Mouse (Mus musculus): ENCODE measurements around the gene Cdipt. TPM values are rescaled to one million over a fixed set of nuclear protein-coding genes. Genes with fewer than 3 reads are reported as not detected.

Cdipt gene
- 10 to 100 TPM; 43.2 to 45.2 TPM for total RNA-seq (2021)
- long read RNA-seq, experiment 1, transcript Cdipt-201 (6 exons, 1,974 nt), result major isoform, 44 of 57 reads
- long read RNA-seq, experiment 1, partial matches to known transcripts, result 12 of 57 reads
- long read RNA-seq, experiment 1, other reads (novel, unspliced or antisense), result 1 of 57 reads
- long read RNA-seq, experiment 2, transcript Cdipt-201 (6 exons, 1,974 nt), result major isoform, 30 of 39 reads
- long read RNA-seq, experiment 2, partial matches to known transcripts, result 1 of 39 reads
- long read RNA-seq, experiment 2, other reads (novel, unspliced or antisense), result 8 of 39 reads

- no peak for DNase-seq
These were observed at the start of gene Cdipt for GRCm38 (mm10) chr7:126975893-126975949. Cdipt (plus strand) TSS chr7:126975914.

GRCm38 (mm10) chr7:126926299-126926698, 49.4 kb upstream of the Cdipt start:
- no peak for DNase-seq

GRCm38 (mm10) chr7:126928384-126929037, 47.2 kb upstream of the Cdipt start, which contains the start of gene Kctd13:
Kctd13 (plus strand) TSS chr7:126928879.
- peak; percentile 94 to 96 for DNase-seq

DNA sequence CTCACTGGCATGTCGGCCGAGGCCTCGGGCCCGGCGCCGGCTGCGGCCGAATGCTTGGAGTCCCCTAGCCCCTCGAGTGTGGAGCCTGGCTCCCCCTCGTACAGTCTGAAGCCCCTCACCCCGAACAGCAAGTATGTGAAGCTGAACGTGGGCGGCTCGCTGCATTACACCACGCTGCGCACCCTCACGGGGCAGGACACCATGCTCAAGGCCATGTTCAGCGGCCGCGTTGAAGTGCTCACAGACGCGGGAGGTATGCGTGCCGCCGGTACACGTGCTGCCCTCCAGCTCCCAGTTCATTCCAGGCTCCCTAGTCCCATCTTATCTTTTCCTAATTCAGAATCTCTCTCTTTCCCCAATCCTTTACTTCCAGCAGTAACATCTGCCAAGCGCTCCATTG, 46.7 kb upstream of the Cdipt start:
- no peak for DNase-seq

- DNase-seq, result no peak
These were observed 43.1 kb upstream of the Cdipt start for GRCm38 (mm10) chr7:126932652-126933051.

- no peak for DNase-seq
These were observed 34.5 kb upstream of the Cdipt start for GRCm38 (mm10) chr7:126941171-126941570.

- no peak for DNase-seq
These were observed 33.9 kb upstream of the Cdipt start for GRCm38 (mm10) chr7:126941801-126942200.

- DNase-seq, result peak; percentile 18 to 37
These were observed 29.2 kb upstream of the Cdipt start for GRCm38 (mm10) chr7:126946530-126946929.

DNA sequence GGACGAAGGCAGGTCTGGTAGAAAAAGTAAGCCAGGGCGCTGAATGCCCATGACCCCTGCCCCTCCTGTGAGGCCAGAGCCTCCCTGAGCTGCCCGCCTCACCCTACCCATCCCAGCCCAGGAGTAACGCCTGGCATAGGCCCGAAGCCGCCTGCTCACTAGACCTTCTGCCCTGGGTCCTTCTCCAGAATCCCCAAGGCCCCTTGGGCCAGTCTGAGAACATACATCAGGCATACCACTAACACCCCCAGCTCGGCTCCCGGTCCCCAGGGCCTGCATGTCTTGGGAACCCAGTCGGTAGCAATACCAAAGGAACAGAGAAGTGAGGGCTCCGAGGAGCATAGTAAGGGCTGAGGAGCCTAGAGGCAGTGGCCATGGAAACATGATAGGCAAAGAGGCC, 27.1 kb upstream of the Cdipt start:
- DNase-seq, result no peak

GRCm38 (mm10) chr7:126949403-126949792, 26.3 kb upstream of the Cdipt start, which contains the start of gene Asphd1:
Asphd1 (minus strand) TSS chr7:126949582.
- no peak for DNase-seq

DNA sequence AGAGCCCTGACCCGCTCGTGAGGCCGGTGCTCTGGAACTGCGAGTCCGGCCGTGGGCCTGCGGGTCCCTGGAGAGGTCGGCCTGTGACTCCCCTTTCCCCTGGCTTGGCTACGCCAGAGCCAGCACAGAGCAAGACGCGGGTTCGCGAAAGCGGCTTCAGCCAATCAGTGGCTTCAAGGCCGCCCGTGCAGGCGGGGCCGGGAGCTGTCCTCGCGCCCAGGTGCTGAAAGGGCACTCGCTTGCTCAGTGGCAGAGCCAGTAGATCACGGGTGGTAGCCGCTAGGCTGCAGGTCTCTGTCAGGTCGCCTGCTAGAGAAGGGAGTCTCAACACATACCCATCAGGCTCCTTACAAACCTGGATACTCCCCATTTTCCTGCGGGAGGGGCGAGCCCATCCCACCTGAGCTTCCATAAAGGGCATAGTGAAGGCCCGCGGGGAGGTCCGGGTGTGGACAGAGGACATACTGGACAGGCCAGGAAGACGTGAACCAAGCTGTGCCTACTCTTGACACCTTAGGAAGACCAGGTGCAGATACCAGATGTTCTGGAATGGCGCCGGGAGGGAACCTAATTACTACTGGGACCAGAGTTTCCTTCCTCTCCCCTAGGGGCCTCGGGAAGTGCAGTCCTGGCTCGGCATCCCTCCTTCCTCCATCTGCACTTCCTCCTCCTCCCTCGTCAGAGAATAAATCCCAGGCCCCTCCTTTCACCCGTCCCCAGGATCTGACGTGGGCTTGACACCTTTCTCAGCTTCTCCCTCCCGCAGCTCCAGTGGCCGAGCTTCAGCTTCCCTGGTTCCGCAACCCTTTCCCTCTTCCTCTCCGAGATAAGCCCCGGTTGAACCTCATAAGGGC, 25.7 kb upstream of the Cdipt start, which contains the start of gene Sez6l2:
Gene Sez6l2, plus strand, starts transcription at position 771 of the 854 bp plus-strand sequence.
- DNase-seq, result peak; percentile 79 to 91

- no peak for DNase-seq
These were observed 24.8 kb upstream of the Cdipt start for GRCm38 (mm10) chr7:126950647-126951615.

DNA sequence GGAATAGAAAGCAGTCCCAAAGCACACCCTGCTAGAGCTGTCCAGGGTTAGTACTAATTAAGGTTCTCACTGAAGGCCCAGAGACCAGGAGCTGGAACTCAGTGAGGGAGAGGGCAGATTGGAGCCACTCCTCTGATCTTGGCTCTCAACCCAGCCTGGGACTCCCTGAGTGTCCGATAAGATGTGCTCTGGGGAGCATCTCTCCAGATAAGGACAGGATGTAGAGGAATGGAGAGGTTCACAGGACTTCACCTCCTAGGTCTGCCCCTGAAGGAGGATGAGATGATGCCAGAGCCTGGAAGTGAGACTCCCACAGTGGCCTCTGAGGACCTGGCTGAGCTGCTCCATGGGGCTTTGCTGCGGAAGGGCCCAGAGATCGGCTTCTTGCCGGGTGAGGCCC, 24.0 kb upstream of the Cdipt start:
- no peak for DNase-seq

- DNase-seq, result no peak
These were observed 23.1 kb upstream of the Cdipt start for GRCm38 (mm10) chr7:126952646-126953045.

DNA sequence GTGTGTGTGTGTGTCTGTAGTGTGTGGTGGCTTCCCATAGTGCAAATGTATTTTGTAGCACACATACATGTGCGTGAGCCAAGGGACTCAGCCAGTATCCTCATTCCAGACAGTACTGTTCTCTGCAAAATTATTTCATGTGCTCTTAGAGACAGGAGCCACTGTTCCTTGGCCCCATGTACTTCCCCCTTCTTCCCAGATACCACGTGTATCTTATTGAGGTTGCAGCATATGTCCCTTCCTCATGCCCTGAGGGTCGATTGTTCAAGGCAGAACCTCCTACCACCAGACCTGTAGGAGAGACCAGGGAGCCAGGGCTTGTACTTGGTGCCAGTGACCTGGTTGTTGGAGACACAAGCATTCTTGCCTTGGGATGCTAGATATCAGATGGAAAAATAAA, 20.6 kb upstream of the Cdipt start:
- no peak for DNase-seq

DNA sequence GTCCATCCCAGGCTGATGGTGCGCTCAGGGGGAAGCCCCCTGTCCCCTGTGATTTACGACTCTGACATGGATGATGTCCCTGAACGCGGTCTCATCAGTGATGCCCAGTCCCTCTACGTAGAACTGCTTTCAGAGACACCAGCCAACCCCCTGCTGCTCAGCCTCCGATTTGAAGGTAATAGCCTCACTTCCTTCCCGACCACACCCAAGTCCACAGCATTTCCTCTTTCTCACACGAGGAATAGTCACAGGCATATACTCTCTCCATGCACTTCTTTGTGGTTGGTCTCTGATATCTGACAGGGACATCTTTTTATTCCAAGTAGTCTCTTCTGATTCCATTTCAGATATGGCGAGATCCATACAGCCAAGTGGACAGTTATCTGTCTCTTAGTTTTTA, 15.9 kb upstream of the Cdipt start:
- no peak for DNase-seq

DNA sequence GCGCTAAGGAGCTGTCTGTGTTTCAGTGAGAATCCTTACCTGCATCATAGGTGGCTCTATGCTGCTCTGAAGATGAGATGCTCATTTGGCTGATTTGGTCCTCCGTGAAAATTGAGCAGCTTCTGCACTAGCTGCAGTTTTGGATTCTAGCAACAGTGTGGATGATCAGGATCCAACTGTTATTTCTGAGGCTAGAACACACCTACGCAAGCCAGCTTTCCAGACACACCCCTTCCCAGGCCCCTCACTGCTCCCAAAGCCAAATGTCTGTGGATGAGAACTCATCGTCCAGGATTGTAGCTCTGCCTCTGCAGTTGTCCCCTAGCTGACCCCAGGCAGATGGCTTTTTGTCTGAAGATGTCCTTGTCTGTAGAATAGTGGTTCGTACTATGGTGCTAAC, 14.6 kb upstream of the Cdipt start:
- DNase-seq, result no peak

DNA sequence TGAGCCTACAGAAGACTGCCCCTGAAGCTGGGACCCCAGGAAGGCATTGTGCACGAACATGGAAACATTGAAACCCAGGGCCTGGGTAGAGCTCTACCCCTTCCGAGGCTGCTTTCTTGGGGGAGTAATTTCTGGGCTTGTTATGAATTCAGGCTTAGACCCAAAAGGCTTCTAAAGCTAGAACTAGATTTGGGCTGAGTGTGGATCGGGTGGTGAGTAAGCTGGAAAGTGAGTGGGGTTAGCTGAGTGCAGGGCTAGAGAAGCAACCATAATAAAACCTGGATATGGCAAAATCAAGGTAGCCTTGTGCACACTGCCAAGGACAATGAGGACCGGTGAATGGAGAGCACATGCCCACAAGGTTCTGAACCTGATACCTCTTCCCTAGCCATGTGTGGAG, 13.7 kb upstream of the Cdipt start:
- no peak for DNase-seq

- DNase-seq, result peak; percentile 25 to 53
These were observed 12.0 kb upstream of the Cdipt start for GRCm38 (mm10) chr7:126963548-126964286.

GRCm38 (mm10) chr7:126965568-126965967, 10.1 kb upstream of the Cdipt start:
- no peak for DNase-seq

- no peak for DNase-seq
These were observed 8.4 kb upstream of the Cdipt start for GRCm38 (mm10) chr7:126967361-126967760.
